Mouse (Mus musculus): ENCODE measurements at regions not wholly inside any gene's neighbourhood (a gene's known extent, or its start where the extent isn't known, plus 50 kb on each side); places are given as distances from the start of the nearest gene placed in this dataset.
A peak's percentile ranks its signal among the peaks of the same experiment; 100 is the strongest.

DNA sequence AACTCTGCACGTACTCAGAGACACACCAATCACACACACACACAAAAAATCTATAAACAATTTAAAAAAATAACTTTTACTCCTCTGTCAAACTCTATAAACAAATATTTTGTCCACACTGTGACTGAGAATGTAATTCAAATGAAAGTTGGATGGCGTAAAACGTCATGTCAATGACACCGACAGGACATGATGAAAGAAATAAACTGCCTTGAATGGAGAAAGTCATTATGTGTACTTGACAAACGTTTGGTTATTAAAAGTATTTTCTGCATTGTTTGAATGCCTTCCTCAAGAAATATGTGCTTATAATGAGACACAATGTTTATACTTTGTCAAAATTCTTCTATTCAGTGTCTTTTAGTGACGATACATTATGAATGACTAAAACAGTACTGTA is 1171.6 kb upstream of the Pcdh20 start:
- DNase-seq (ENCODE audit: inconsistent ontology term) = peak; percentile 14

DNA sequence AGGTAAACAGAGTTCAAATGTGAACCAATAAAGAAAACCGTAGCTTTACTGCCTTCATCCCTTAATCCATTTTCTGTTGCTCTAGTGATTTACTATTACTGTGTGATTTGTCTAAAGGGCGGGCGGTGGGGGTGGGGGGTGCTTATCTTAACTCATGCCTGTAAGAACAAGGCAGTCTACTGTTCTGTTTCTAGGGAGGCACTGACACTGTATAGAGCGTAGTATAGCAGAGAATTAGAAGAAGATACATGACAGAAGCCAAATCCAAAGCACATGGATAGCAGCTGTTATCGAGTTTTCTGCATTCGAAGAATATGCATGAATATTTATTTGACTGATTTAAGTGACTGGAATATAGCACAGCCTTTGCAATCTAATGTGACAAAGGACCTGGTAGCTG is 1168.1 kb upstream of the Pcdh20 start:
- no peak for DNase-seq (ENCODE audit: inconsistent ontology term)

- DNase-seq (ENCODE audit: inconsistent ontology term) = no peak
Measured at GRCm38 (mm10) chr14:89636689-89637088, 1165.5 kb upstream of the Pcdh20 start.

DNA sequence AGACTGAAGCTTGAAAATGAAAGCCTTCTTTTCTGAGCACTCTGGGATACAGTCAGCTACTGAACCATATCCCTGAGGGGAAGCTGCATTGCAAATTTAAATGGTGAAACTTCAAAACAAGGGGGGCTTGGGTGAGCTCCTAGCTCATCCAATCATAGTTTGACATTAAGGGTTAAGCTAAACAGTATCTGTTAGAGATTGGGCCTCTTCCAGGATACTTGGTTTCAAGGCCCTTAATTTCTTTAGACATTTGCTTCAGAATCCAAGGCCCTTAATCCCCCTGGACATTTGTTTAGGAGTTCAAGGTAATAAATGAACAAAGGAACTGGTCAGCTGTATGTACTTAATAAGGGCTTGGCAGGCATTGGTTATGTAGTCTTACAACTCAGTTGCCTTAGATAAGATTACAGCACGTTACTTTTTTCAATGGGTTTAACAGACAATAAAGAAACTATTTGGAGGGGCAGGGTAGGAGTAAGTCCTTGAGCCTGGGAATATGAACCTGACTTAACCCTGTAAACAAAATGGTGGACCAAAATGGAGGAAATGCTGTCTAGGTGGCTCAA is 1163.4 kb upstream of the Pcdh20 start:
- DNase-seq (ENCODE audit: inconsistent ontology term) = no peak

GRCm38 (mm10) chr14:89633654-89634053 is 1162.5 kb upstream of the Pcdh20 start:
- DNase-seq (ENCODE audit: inconsistent ontology term) = no peak

- peak; percentile 95 for DNase-seq (ENCODE audit: inconsistent ontology term)
Measured at GRCm38 (mm10) chr14:89610670-89611069, 1139.5 kb upstream of the Pcdh20 start.

- DNase-seq (ENCODE audit: inconsistent ontology term) = peak; percentile 67
Measured at GRCm38 (mm10) chr14:89609666-89610448, 1138.7 kb upstream of the Pcdh20 start.

DNA sequence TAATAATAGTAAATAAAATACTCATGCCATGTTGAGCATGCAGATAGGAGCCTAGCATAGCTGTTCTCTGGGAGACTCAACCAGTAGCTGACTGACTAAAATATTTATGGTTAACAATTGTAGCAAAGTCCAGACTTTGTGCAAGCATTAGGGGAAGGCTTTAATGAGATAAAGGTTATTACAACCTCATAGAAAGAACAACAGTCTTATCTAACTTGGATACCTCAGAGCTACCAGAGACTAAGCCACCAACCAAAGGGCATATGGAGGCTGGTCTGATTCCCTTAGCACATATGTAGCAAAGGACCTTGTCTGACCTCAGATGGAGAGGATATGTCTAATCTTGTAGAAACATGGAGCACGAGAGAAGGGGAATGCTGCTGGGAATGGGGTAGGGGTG is 1136.4 kb upstream of the Pcdh20 start:
- no peak for DNase-seq (ENCODE audit: inconsistent ontology term)

GRCm38 (mm10) chr14:89597812-89598211 is 1126.6 kb upstream of the Pcdh20 start:
- no peak for DNase-seq (ENCODE audit: inconsistent ontology term)

DNA sequence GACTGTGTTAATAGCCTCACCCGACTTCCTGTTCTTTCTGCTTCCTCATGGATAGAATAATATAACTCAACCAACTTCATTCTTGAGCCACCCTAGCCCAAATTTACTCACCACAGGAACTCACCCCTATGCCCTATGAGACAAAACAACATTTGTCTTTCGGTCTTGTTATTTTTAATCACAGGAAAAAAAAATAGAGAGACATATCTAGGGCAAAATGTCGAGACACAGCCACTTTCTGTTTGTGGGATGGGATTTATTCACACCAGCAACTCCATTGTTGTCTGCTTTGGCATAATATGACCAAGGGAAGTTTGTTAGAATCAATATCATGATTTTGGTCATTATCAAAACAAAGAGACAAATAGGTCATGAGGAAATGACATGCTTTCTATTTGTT is 1102.4 kb upstream of the Pcdh20 start:
- DNase-seq (ENCODE audit: inconsistent ontology term) = peak; percentile 94

- no peak for DNase-seq (ENCODE audit: inconsistent ontology term)
Measured at GRCm38 (mm10) chr14:89571703-89572102, 1100.5 kb upstream of the Pcdh20 start.

GRCm38 (mm10) chr14:89559822-89560477 is 1088.8 kb upstream of the Pcdh20 start:
- no peak for DNase-seq (ENCODE audit: inconsistent ontology term)

DNA sequence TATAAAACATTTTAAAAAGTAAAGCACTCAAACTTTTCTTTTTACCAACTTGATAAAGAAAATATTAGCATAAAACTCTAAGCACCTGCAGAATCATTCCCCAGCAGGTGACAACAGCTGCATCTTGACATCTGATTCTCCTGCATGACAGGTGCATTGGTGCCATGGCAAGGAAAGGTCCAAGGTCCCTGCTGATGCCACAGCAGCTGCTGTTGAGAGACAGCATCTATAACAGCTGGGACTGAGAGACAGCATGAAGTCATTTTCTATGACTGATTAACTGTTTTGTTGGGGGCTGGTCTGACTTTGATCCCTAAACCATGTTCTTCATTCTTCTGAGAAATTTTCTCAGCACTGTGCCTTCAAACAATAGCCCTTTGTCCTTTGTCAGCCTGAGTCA is 1086.1 kb upstream of the Pcdh20 start:
- no peak for DNase-seq (ENCODE audit: inconsistent ontology term)

DNA sequence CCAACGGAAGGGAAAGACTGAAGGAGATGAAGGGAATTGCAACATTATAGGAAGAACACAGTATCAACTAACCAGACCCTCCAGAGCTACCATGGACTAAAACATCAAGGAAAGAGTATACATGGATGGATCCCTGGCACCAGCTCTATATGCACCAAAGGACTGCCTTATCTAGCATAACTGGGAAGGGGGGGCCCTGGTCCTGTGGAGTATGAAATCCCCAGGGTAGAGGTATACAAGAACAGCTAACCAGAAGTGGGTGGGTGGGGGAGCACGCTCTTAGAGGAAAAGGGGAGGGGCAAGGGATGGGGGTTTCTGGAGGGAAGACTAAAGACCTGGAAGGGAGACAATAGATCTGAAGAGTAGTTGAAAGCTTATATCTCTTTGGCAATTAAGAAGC is 1085.0 kb upstream of the Pcdh20 start:
- no peak for DNase-seq (ENCODE audit: inconsistent ontology term)

DNA sequence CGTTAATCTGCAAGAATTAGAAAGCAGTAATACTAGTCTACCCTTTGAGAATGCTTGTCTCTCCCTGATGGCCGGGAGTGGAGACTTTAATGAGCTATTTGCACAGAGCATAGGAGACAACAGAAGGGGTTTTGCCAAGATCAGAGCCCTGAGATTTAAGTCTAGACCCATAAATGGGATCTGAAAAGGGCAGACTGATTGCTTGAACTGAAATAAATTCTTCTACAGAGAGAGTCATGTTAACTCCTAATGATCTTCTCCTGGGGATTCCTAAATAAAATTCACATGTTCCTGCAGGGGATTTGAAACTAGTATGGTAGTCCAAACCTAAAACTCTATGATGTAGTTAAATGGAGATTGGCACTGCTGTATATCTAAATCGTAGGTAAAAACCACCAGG is 1082.9 kb upstream of the Pcdh20 start:
- no peak for DNase-seq (ENCODE audit: inconsistent ontology term)
